Mouse (Mus musculus) WW6 (cell line): ENCODE data around the gene Zfp563.
A peak's percentile ranks its signal among the peaks of the same experiment; 100 is the strongest.

Source experiments
- DNase-seq: peaks from one replicate; pipeline ENCODE4 v3.0.0-alpha.2; 2013; ENCODE audit warnings: low read depth, low spot score

The Zfp563 gene

GRCm38 (mm10) chr17:33089220-33089949, at the start of gene Zfp563:
Zfp563 (plus strand) TSS chr17:33089310.
- DNase-seq = peak; percentile 61

GRCm38 (mm10) chr17:33058791-33059190, 30.3 kb upstream of the Zfp563 start:
- no peak for DNase-seq

- peak; percentile 26 for DNase-seq
These were observed 26.1 kb upstream of the Zfp563 start for GRCm38 (mm10) chr17:33063001-33063400.

GRCm38 (mm10) chr17:33067958-33068357, 21.2 kb upstream of the Zfp563 start, which contains the start of gene 4921501E09Rik:
4921501E09Rik (minus strand) TSS chr17:33068058.
- no peak for DNase-seq

- DNase-seq = no peak
These were observed 2.5 kb downstream of the Zfp563 start for GRCm38 (mm10) chr17:33091630-33092029.

- peak; percentile 56 for DNase-seq
These were observed 3.5 kb downstream of the Zfp563 start for GRCm38 (mm10) chr17:33092391-33093193.

- no peak for DNase-seq
These were observed 8.3 kb downstream of the Zfp563 start for GRCm38 (mm10) chr17:33097396-33097795.

- DNase-seq = no peak
These were observed 35.4 kb downstream of the Zfp563 start for GRCm38 (mm10) chr17:33124546-33124945.

GRCm38 (mm10) chr17:33126257-33126656, 37.1 kb downstream of the Zfp563 start:
- no peak for DNase-seq

GRCm38 (mm10) chr17:33139261-33139820, 50.2 kb downstream of the Zfp563 start, which contains the start of gene Morc2b:
Morc2b (minus strand) TSS chr17:33139683.
- peak; percentile 14 for DNase-seq
